Mouse (Mus musculus): Measurements from ENCODE around the gene Alkbh1.

Gene Alkbh1

DNA sequence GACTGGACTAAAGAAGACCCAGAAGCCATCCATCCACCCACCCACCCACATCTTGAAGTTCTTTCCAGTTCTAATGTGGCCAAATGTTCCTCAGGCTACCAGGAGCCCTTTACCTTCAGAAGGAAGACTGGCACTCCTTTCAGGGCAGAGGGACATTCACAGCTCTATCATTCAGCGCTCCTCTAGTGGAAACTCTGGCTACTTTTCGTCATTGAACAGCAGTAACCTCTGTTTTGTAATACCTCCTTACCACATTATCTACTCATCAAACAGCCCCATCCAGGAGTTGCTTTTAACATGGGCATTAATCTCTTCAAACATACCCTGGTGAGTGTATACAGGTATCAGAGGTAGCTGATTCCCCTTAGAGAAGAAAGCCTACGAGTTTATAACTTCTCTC is 58.8 kb downstream of the Alkbh1 start:
- DNase-seq (ENCODE audit: low read depth, low spot score) = no peak

- no peak for DNase-seq (ENCODE audit: low read depth, low spot score)
Observed at GRCm38 (mm10) chr12:87381380-87381682, 62.5 kb downstream of the Alkbh1 start.

DNA sequence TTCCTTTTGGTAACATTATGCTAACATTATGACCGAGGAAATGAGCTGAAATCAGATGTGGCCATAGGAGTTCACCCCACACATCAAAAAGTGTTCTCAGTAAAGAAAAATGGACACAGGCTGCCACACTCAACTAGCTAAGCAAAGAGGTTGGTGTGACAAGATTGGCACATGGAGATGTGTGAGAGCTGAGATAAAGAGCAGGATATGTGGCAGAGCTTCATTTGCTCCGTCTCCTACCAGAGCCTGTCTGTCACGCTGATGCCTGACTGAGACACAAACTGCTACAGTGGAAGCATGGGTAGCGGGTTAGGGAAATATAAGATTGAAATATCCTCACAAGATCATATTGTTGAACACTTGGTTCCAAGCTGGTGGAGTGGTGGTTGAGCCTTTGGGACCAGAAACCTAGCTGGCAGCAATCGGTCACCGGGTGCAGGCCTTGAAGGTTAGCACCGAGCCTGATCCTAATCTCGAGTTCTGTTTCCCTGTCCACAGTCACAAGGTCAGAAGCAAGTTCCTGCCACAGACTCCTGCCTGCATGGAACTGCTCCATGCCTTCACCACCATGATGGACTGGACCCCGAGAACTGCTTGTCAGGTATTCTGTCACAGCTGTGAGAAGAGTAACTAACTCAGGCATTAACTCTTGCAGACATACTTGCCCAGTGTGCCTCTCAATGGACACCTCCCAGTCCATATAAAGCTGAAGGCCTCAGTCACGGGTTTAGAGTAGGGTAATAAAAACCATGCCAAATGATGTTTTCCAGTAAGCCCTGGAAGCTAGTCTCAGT is 63.0 kb downstream of the Alkbh1 start:
- DNase-seq (ENCODE audit: low read depth, low spot score) = no peak

GRCm38 (mm10) chr12:87379496-87379895 is 64.3 kb downstream of the Alkbh1 start:
- DNase-seq (ENCODE audit: low read depth, low spot score) = no peak
